Mouse (Mus musculus) hindbrain, postnatal 0 days (tissue): Measurements from ENCODE around the gene Pou3f3. TPM values are rescaled to one million over a fixed set of nuclear protein-coding genes. Genes with fewer than 3 reads are reported as not detected.

ENCODE experiments used
- ATAC-seq: fragments of 200-750 bp; cut with Nextera tagmentation; 2 replicates; pipeline ENCODE4 v1.8.0; 2017; ENCODE audit warnings: mild to moderate bottlenecking, moderate TSS enrichment, moderate library complexity
- DNase-seq: peaks from one replicate; pipeline ENCODE4 v3.0.0-alpha.2; 2015; ENCODE audit warnings: low spot score
- H3K27ac ChIP-seq: fragments of 300-500 bp; sonication (generic); 2 replicates; pipeline ENCODE4 v1.5.1; 2014; ENCODE audit warnings: mild to moderate bottlenecking
- H3K27me3 ChIP-seq: fragments of 300-500 bp; sonication (generic); 2 replicates; pipeline ENCODE4 v1.6.1; 2014; ENCODE audit warnings: low read length, mixed read lengths; ENCODE audit not compliant: insufficient read depth
- H3K36me3 ChIP-seq: fragments of 300-500 bp; sonication (generic); 2 replicates; pipeline ENCODE4 v1.6.1; 2014; ENCODE audit warnings: low read length, mixed read lengths; ENCODE audit not compliant: insufficient read depth
- H3K4me1 ChIP-seq: fragments of 300-500 bp; sonication (generic); 2 replicates; pipeline ENCODE4 v1.6.1; 2014; ENCODE audit warnings: antibody characterized with exemption, low read length, mixed read lengths; ENCODE audit not compliant: insufficient read depth
- H3K4me2 ChIP-seq: fragments of 300-500 bp; sonication (generic); 2 replicates; pipeline ENCODE4 v1.6.1; 2014; ENCODE audit warnings: low read depth, mild to moderate bottlenecking, low read length, moderate library complexity, mixed read lengths
- H3K4me3 ChIP-seq: fragments of 300-500 bp; sonication (generic); 2 replicates; pipeline ENCODE4 v1.5.1; 2014; ENCODE audit warnings: low read length
- H3K9ac ChIP-seq: fragments of 300-500 bp; sonication (generic); replicated peaks from 2 replicates; pipeline ENCODE4 v1.6.1; 2014; ENCODE audit warnings: mild to moderate bottlenecking, low read length, moderate library complexity, mixed read lengths
- H3K9me3 ChIP-seq: fragments of 300-500 bp; sonication (generic); 2 replicates; pipeline ENCODE4 v1.6.1; 2016; ENCODE audit warnings: low read length, mixed read lengths
- CTCF ChIP-seq: IDR thresholded peaks from 2 replicates; pipeline ENCODE4 v1.5.1; 2016; ENCODE audit warnings: antibody characterized with exemption, control low read depth, low read depth
- WGBS: fragments of 180-500 bp; shearing (Covaris S2); extraction: QIAGEN DNeasy Blood & Tissue Kit; methylation state at CpG from one replicate; pipeline ENCODE4 v1.1.7; 2014; 5-methylcytosine and 5-hydroxymethylcytosine counted together
- polyA plus RNA-seq: library from polyadenylated mRNA; unstranded; fragments of >200 nt; fragmentation: Nextera tagmentation; extraction: Ambion mirVana; gene quantifications from 2 replicates; pipeline ENCODE4 v1.2.1, GENCODE M21; 2015
- total RNA-seq: library from RNA; depleted of rRNA; stranded (reverse); fragments of >200 nt; gene quantifications from 2 replicates; pipeline ENCODE4 v1.2.3, GENCODE M21; 2014

Gene Pou3f3
- total and polyA plus RNA-seq, 2 experiments from 2014 or later = 10.3 to 30.7 TPM

GRCm38 (mm10) chr1:42698584-42699333 is 3.2 kb downstream of the Pou3f3 start:
- DNase-seq (no peak), ATAC-seq (no peak)
- Histone ChIP-seq H3K27me3 (no peaks in the 10 kb centered on the region), H3K9ac (peak overlapping the region; percentile 86), H3K4me1 (no peaks in the 10 kb centered on the region), H3K4me3 (peak overlapping the region; percentile 76), H3K27ac (peak overlapping the region; percentile 91), H3K9me3 (no peaks in the 10 kb centered on the region), H3K4me2 (peak overlapping the region; percentile 94), H3K36me3 (no peaks in the 10 kb centered on the region)
- under 1% methylated on average over 42 of the region's 57 CpGs for WGBS
- no peak for TF ChIP-seq CTCF

DNA sequence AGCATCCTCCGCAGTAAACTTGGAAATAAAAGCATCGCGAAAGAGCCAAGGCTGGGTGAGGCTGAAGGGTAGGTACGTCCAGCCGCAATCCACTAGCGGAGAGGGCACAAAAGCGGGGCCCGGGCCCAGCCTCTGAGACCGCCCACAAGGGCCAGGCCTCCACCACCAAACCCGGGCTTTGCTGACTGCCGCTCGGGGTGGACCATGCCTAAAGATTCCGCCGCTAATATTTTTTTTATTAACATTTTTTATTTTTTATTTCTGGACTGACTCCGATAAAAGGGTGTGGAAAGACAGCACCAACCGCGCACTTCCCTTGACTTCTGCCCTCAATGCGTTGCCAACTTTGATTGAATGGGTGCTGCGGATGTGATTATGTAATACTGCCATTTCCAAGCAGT is 3.9 kb downstream of the Pou3f3 start:
- peak overlapping the region; percentile 76 for H3K4me3 ChIP-seq
- H3K4me1 ChIP-seq = no peaks in the 10 kb centered on the region; the same call in 1 of the 2 replicates
- H3K27ac ChIP-seq = peak overlapping the region; percentile 91
- WGBS = 2% methylated on average over 19 of the region's 19 CpGs
- DNase-seq = peak; percentile 53
- H3K9ac ChIP-seq = peak overlapping the region; percentile 86
- ATAC-seq = no peak
- H3K36me3 ChIP-seq = no peaks in the 10 kb centered on the region
- H3K4me2 ChIP-seq = peak overlapping the region; percentile 94
- no peak for TF ChIP-seq CTCF
- H3K9me3 ChIP-seq = no peaks in the 10 kb centered on the region
- H3K27me3 ChIP-seq = no peaks in the 10 kb centered on the region

DNA sequence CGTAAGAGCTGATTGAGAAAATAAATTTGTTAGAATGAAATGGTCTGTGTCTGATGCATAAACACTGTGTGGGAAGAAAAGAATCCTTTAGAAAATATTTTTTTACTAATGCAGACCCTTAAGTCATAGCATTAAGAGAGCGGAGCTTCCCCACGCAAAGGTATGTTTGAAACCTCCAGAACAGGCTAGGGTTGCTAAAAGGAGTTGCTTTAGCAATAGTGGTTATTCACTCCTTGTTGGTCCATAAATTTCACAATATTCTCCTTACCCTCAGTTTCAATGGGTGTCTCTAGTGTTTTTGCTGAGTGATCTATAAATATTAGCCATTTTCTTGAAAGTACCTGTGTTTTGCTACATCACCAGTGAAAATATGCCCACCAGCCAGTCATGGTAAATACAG is 4.6 kb downstream of the Pou3f3 start:
- H3K27ac ChIP-seq = no peak overlapping the region
- DNase-seq (no peak), ATAC-seq (no peak)
- no peak for TF ChIP-seq CTCF
- 21% methylated on average over 3 of the region's 3 CpGs for WGBS
- H3K36me3 ChIP-seq = no peaks in the 10 kb centered on the region
- H3K9me3 ChIP-seq = no peaks in the 10 kb centered on the region
- H3K4me2 ChIP-seq = peak overlapping the region; percentile 94
- no peaks in the 10 kb centered on the region; the same call in 1 of the 2 replicates for H3K4me1 ChIP-seq
- peak overlapping the region; percentile 50 for H3K9ac ChIP-seq
- H3K4me3 ChIP-seq = peak overlapping the region; percentile 76
- H3K27me3 ChIP-seq = no peaks in the 10 kb centered on the region

DNA sequence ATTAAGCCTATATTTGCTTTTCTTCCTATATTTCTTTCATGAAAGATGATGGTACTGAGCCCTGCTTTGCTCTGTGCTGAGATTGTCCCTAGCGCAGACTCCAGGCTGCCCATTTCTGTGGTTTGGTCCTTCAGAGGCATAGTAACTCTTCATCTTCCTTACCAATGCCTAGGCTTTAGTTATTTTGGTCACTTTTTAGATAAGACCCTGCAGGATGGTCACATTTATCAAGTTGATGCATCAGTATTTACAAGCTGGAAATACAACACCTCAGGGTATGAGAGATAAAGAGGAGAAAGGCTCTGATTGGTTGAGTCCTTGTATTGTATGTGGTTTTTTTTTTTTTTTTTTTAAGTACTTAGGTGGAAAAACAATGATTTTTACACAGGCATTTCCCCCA is 5.2 kb downstream of the Pou3f3 start:
- no peak for TF ChIP-seq CTCF
- H3K27me3 ChIP-seq = no peaks in the 10 kb centered on the region; the same call in 1 of the 2 replicates
- 36% methylated on average over 1 of the region's 1 CpGs for whole genome bisulfite sequencing
- ATAC-seq (no peak), DNase-seq (no peak)
- peak overlapping the region; percentile 56; the same call in 1 of the 2 replicates for H3K27ac ChIP-seq
- H3K36me3 ChIP-seq = no peaks in the 10 kb centered on the region
- peak overlapping the region; percentile 76 for H3K4me3 ChIP-seq
- H3K4me1 ChIP-seq = no peaks in the 10 kb centered on the region; the same call in 1 of the 2 replicates
- no peaks in the 10 kb centered on the region for H3K9me3 ChIP-seq
- H3K9ac ChIP-seq = peak overlapping the region; percentile 49
- peak overlapping the region; percentile 94 for H3K4me2 ChIP-seq

GRCm38 (mm10) chr1:42701833-42702611 is 6.5 kb downstream of the Pou3f3 start:
- Histone ChIP-seq H3K9ac (peak overlapping the region; percentile 49), H3K36me3 (no peaks in the 10 kb centered on the region), H3K27me3 (no peaks in the 10 kb centered on the region; the same call in 1 of the 2 replicates), H3K4me3 (peak overlapping the region; percentile 76), H3K4me2 (peak overlapping the region; percentile 94), H3K9me3 (no peaks in the 10 kb centered on the region), H3K27ac (peak overlapping the region; percentile 32; the same call in 1 of the 2 replicates), H3K4me1 (no peaks in the 10 kb centered on the region; the same call in 1 of the 2 replicates)
- 34% methylated on average over 5 of the region's 5 CpGs for WGBS
- no peak for TF ChIP-seq CTCF
- no peak for DNase-seq
- no peak for ATAC-seq

DNA sequence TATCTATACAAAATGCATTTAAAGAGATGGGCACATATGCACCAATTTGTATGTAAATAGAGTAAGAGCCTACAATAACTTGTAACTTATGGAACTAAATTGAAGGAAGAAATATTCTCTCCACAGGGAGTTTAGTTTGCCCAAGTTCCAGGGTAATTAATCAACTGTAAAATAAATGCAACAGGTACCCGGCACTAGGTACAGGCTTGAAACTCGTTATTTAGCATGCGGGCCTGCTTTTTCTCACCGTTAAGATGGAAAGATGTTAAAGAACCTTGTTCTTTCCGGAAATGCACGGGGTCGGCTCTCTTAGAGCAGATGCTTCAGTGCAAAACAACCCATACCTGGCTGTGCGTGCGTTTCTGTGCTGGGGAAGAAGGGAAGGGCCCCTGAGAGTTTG is 7.4 kb downstream of the Pou3f3 start:
- Histone ChIP-seq H3K27ac (peak overlapping the region; percentile 70), H3K4me1 (no peaks in the 10 kb centered on the region; the same call in 1 of the 2 replicates), H3K9ac (peak overlapping the region; percentile 44), H3K4me2 (peak overlapping the region; percentile 62), H3K9me3 (no peaks in the 10 kb centered on the region), H3K27me3 (no peaks in the 10 kb centered on the region; the same call in 1 of the 2 replicates), H3K36me3 (no peaks in the 10 kb centered on the region), H3K4me3 (peak overlapping the region; percentile 27)
- DNase-seq (no peak), ATAC-seq (no peak)
- no peak for TF ChIP-seq CTCF
- 15% methylated on average over 9 of the region's 9 CpGs for WGBS
